Mouse (Mus musculus) left cerebral cortex, adult 9 months (tissue): ENCODE measurements around the gene Rnf26.

ENCODE experiments used
- DNase-seq, 2 experiments: peaks; one replicate each; pipeline ENCODE4 v3.0.0; 2022; ENCODE audit warnings: low spot score in 2 of 2

Gene Rnf26

GRCm38 (mm10) chr9:44047071-44047470, 66.2 kb downstream of the Rnf26 start:
- peak in 1 of 2 experiments; percentile 9 for DNase-seq

GRCm38 (mm10) chr9:44046426-44046825, 66.9 kb downstream of the Rnf26 start:
- DNase-seq, result no peak

- DNase-seq, result no peak
Observed at GRCm38 (mm10) chr9:44045884-44046272, 67.4 kb downstream of the Rnf26 start.
